Mouse (Mus musculus): ENCODE results near the gene Pde8b. TPM values are rescaled to one million over a fixed set of nuclear protein-coding genes. Genes with fewer than 3 reads are reported as not detected.

The Pde8b gene
- polyA plus RNA-seq, 1 experiment from 2014 or later, result 0.63 TPM

DNA sequence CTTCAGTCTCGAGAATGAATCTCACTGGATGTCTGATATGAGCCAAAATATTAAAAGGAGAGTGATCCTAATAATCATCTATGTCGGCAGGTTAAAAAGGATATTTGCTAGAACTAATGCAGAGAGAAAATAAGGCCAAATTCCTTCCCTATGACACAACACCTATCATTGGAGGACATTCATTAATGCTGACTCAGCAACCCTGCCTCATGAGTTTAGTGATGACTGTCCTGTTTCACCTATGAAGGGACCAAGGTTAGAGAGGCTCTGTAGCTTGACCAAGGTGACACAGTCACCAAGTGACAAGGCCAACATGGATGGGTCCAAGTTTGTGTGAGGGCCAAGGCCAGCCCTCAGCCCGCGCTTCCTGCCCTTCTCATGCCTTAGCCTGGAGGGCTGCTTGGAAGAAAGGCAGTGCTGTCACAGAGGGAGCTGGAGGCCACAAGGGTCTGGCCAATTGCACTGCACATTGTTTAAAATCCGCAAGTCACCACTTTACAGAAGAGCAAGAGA lies 62.9 kb downstream of the Pde8b start:
- Histone ChIP-seq H3K4me3 (ENCODE audit: low read depth, low read length) (no peak overlapping the region), H3K4me1 (ENCODE audit: insufficient read depth) (no peaks in the 10 kb centered on the region), H3K27ac (ENCODE audit: low read depth) (no peak overlapping the region), H3K9ac (replicated peaks) (no peak overlapping the region), H3K4me2 (ENCODE audit: low read depth, low read length) (no peak overlapping the region), H3K36me3 (replicated peaks; ENCODE audit: insufficient read depth, low read length) (no peaks in the 10 kb centered on the region), H3K9me3 (ENCODE audit: low read length) (no peaks in the 10 kb centered on the region), H3K27me3 (ENCODE audit: insufficient read depth, low read length) (no peaks in the 10 kb centered on the region)
- no peak for TF ChIP-seq EP300 (IDR thresholded peaks at IDR 0.05; ENCODE audit: low read depth)
- TF ChIP-seq CTCF (IDR thresholded peaks at IDR 0.05; ENCODE audit: low read depth), result no peak
- 85% methylated on average over 5 of the region's 5 CpGs for WGBS (ENCODE audit: insufficient replicate concordance)
- DNase-seq (no peak), ATAC-seq (no peak)

DNA sequence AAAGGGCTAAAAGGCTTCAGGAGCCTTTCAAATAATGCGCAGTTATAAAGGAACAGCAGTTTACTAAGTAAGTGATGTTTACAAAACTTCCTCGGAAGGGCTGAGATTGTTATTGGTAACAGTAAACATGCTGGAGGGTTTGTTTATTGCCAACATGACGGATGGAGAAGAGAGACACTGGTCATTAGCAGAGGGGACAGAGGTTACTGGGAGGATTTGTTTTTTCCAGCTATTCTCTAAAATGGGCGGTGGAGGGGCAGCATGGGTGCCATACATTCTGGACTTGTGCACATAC lies 63.4 kb downstream of the Pde8b start:
- ATAC-seq, result no peak
- Histone ChIP-seq H3K27me3 (ENCODE audit: insufficient read depth, low read length) (no peaks in the 10 kb centered on the region), H3K9ac (replicated peaks) (no peak overlapping the region), H3K4me3 (ENCODE audit: low read depth, low read length) (no peak overlapping the region), H3K4me1 (ENCODE audit: insufficient read depth) (no peaks in the 10 kb centered on the region), H3K36me3 (replicated peaks; ENCODE audit: insufficient read depth, low read length) (no peaks in the 10 kb centered on the region), H3K9me3 (ENCODE audit: low read length) (no peaks in the 10 kb centered on the region), H3K27ac (ENCODE audit: low read depth) (no peak overlapping the region), H3K4me2 (ENCODE audit: low read depth, low read length) (no peak overlapping the region)
- TF ChIP-seq CTCF (IDR thresholded peaks at IDR 0.05; ENCODE audit: low read depth), result no peak
- TF ChIP-seq EP300 (IDR thresholded peaks at IDR 0.05; ENCODE audit: low read depth), result no peak
- 66% methylated on average over 4 of the region's 4 CpGs for WGBS (ENCODE audit: insufficient replicate concordance)
- no peak for DNase-seq

DNA sequence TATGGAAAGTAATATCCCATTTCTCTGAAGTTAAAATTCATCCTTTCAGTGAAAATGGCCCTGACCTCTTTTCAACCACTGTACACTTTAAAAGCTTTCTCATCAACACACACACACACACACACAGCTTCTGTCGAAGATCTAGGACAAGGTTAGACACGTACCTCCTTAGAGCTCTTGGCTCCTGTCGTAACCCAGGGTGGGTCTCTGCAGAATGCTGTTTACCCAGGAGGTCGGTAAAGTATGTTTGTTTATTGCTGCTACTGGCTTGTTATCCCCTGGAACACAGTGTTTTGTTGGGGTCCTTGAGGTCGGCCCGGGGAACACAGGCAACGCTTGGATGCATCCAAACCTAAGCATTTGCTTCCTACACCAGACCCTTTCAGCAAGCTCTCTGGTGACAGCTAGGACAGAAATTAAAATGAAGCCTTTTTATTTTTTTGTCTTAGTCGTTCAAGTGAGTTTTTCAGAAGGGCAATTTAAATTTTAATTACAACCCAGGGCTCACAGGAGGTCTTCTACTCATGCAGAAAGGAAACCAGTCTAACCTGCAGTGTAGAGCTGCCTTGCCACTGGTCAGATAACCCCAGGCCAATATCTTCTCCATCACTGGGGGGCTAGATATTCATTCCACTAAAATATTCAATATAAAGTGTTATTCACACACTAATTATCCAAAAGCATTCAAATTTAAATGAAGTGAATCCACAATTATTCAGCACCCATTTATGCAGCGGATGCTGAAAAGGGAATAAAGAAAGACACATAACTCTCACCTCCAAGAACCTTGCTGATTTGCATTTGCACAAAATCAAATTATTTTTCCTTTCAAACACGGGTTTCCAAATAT lies 64.0 kb downstream of the Pde8b start:
- DNase-seq, result no peak
- no peak for ATAC-seq
- Histone ChIP-seq H3K27ac (ENCODE audit: low read depth) (no peak overlapping the region), H3K4me3 (ENCODE audit: low read depth, low read length) (no peak overlapping the region), H3K4me1 (ENCODE audit: insufficient read depth) (no peaks in the 10 kb centered on the region), H3K36me3 (replicated peaks; ENCODE audit: insufficient read depth, low read length) (no peaks in the 10 kb centered on the region), H3K4me2 (ENCODE audit: low read depth, low read length) (no peak overlapping the region), H3K9ac (replicated peaks) (no peak overlapping the region), H3K27me3 (ENCODE audit: insufficient read depth, low read length) (no peaks in the 10 kb centered on the region), H3K9me3 (ENCODE audit: low read length) (no peaks in the 10 kb centered on the region)
- TF ChIP-seq EP300 (IDR thresholded peaks at IDR 0.05; ENCODE audit: low read depth) (no peak), CTCF (IDR thresholded peaks at IDR 0.05; ENCODE audit: low read depth) (no peak)
- WGBS (ENCODE audit: insufficient replicate concordance), result 49% methylated on average over 10 of the region's 10 CpGs

DNA sequence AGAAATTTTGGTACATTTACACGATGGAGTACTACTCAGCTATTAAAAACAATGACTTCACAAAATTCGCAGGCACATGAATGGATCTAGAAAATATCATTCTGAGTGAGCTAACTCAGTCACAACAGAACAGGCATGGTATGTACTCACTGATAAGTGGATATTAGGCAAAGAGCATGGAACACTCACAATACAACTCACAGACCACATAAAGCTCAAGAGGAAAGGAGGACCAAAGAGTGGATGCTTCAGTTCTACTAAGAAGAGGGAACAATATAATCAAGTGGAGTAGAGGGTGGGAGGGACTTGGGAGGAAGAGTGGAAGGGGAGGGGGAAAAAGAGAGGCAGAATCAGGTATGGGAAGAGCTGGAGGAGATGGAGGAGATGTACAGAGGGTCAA lies 66.5 kb downstream of the Pde8b start:
- no peak for TF ChIP-seq CTCF (IDR thresholded peaks at IDR 0.05; ENCODE audit: low read depth)
- no peak for TF ChIP-seq EP300 (IDR thresholded peaks at IDR 0.05; ENCODE audit: low read depth)
- no peak for ATAC-seq
- no peak for DNase-seq
- H3K4me1 ChIP-seq (ENCODE audit: insufficient read depth), result no peaks in the 10 kb centered on the region
- 73% methylated on average over 2 of the region's 2 CpGs for WGBS (ENCODE audit: insufficient replicate concordance)
- no peaks in the 10 kb centered on the region for H3K36me3 ChIP-seq (replicated peaks; ENCODE audit: insufficient read depth, low read length)
- H3K27ac ChIP-seq (ENCODE audit: low read depth), result no peak overlapping the region
- no peak overlapping the region for H3K4me2 ChIP-seq (ENCODE audit: low read depth, low read length)
- no peak overlapping the region for H3K4me3 ChIP-seq (ENCODE audit: low read depth, low read length)
- H3K9ac ChIP-seq (replicated peaks), result no peak overlapping the region
- H3K27me3 ChIP-seq (ENCODE audit: insufficient read depth, low read length), result no peaks in the 10 kb centered on the region
- no peaks in the 10 kb centered on the region for H3K9me3 ChIP-seq (ENCODE audit: low read length)

DNA sequence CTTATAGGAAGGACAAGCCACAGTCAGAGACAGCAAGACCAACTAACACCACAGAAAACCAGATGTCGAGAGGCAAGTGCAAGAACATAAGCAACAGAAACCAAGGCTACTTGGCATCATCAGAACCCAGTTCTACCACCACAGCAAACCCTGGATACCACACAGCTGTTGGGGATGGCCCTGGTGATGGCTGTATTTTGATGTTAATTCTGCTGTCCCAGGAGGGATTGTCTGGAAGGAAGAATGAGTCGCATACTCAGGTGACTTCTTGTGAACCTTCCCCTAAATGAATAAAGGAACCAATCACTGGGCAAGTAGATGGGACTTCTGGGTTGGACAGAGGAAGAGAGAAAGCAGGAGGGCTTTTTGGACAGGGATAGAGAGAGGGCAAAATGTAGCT lies 69.9 kb downstream of the Pde8b start:
- Histone ChIP-seq H3K27ac (ENCODE audit: low read depth) (no peak overlapping the region), H3K36me3 (replicated peaks; ENCODE audit: insufficient read depth, low read length) (no peaks in the 10 kb centered on the region), H3K9ac (replicated peaks) (no peak overlapping the region), H3K9me3 (ENCODE audit: low read length) (no peaks in the 10 kb centered on the region), H3K4me2 (ENCODE audit: low read depth, low read length) (no peak overlapping the region), H3K27me3 (ENCODE audit: insufficient read depth, low read length) (no peaks in the 10 kb centered on the region), H3K4me1 (ENCODE audit: insufficient read depth) (no peaks in the 10 kb centered on the region), H3K4me3 (ENCODE audit: low read depth, low read length) (no peak overlapping the region)
- TF ChIP-seq CTCF (IDR thresholded peaks at IDR 0.05; ENCODE audit: low read depth) (no peak), EP300 (IDR thresholded peaks at IDR 0.05; ENCODE audit: low read depth) (no peak)
- ATAC-seq (no peak), DNase-seq (no peak)
- 69% methylated on average over 2 of the region's 2 CpGs for WGBS (ENCODE audit: insufficient replicate concordance)

DNA sequence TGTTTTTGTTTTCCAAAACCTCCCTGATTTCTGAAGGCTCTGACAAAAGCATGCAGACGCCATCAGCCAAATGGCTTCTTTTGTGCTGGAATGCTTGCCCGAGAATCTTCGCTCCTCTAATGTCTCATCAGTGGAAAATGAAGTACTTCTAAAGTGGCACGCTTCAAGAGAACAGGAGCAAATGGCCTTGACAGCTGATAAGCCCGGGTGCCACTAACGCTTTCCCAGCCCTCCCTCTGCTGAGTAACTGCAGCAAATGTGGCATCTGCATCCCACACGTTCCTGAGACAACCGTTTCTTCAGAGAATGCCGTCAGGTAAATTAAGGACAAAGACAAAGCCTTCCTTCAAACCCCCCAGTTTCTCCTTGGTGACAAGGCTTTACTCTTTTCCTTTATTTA lies 72.8 kb downstream of the Pde8b start:
- H3K27ac ChIP-seq (ENCODE audit: low read depth), result no peak overlapping the region
- H3K9me3 ChIP-seq (ENCODE audit: low read length), result no peaks in the 10 kb centered on the region
- no peaks in the 10 kb centered on the region for H3K36me3 ChIP-seq (replicated peaks; ENCODE audit: insufficient read depth, low read length)
- WGBS (ENCODE audit: insufficient replicate concordance), result 44% methylated on average over 9 of the region's 9 CpGs
- no peak for ATAC-seq
- H3K27me3 ChIP-seq (ENCODE audit: insufficient read depth, low read length), result no peaks in the 10 kb centered on the region
- DNase-seq, result no peak
- H3K4me3 ChIP-seq (ENCODE audit: low read depth, low read length), result no peak overlapping the region
- H3K4me2 ChIP-seq (ENCODE audit: low read depth, low read length), result no peak overlapping the region
- H3K9ac ChIP-seq (replicated peaks), result no peak overlapping the region
- H3K4me1 ChIP-seq (ENCODE audit: insufficient read depth), result no peaks in the 10 kb centered on the region
- TF ChIP-seq CTCF (IDR thresholded peaks at IDR 0.05; ENCODE audit: low read depth) (no peak), EP300 (IDR thresholded peaks at IDR 0.05; ENCODE audit: low read depth) (no peak)
